Mouse (Mus musculus): ENCODE measurements around the gene Gm45808. TPM values are rescaled to one million over a fixed set of nuclear protein-coding genes. Genes with fewer than 3 reads are reported as not detected.
"Not testable (repeated sequence)": the region's sequence is repeated elsewhere in the genome, so short reads cannot be mapped to it uniquely, and the experiment has no call there.

Gene Gm45808
- polyA plus RNA-seq, 1 experiment from 2014 or later, result not detected

DNA sequence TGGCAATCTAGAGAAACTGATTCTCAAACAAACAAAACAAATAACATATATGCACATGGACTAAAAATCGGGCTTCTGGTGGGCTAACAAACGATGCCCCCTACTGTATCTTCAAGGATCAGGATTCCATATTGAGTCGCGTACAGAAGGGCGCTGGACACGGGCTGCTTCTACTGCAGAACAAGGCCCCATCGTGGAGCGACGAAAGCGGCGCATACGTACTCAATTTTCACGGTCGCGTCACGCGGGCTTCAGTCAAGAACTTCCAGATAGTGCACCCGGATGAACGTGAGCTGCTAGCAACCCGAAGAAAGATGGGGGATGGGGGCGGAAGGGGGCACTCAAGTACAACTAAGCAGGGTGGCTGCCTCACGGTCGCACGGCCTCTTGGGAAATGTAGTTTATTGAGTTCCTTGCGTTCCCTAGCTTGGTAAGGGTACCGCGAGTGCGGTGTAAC, 35.1 kb upstream of the Gm45808 start:
- ATAC-seq (replicated peaks; ENCODE audit: low FRiP score, low read depth) (peak; percentile 38), DNase-seq (ENCODE audit: low spot score) (peak; percentile 94)
- TF ChIP-seq CTCF (IDR thresholded peaks at IDR 0.05; ENCODE audit: low read depth), result peak; percentile 47
- peak overlapping the region; percentile 64 for H3K4me2 ChIP-seq (ENCODE audit: low read length)
- H3K27ac ChIP-seq, result peak overlapping the region; percentile 88
- H3K27me3 ChIP-seq (ENCODE audit: insufficient read depth, low read length), result no peaks in the 10 kb centered on the region
- H3K36me3 ChIP-seq (ENCODE audit: insufficient read depth, low read length), result 0 out of 2 replicates have a peak, but pooled peaks cover 8% of the 10 kb centered on the region
- under 1% methylated on average over 28 of the region's 28 CpGs for WGBS
- peak overlapping the region; percentile 62 for H3K9ac ChIP-seq (ENCODE audit: low read depth, low read length)
- no peaks in the 10 kb centered on the region for H3K9me3 ChIP-seq (replicated peaks; ENCODE audit: low read length)
- peak overlapping the region; percentile 53 for H3K4me3 ChIP-seq (replicated peaks; ENCODE audit: low read depth, low read length)
- peaks cover 27% of the 10 kb centered on the region for H3K4me1 ChIP-seq (replicated peaks; ENCODE audit: insufficient read depth, low read length)

GRCm38 (mm10) chr7:45520605-45521004, 34.0 kb upstream of the Gm45808 start:
- Histone ChIP-seq H3K9me3 (replicated peaks; ENCODE audit: low read length) (no peaks in the 10 kb centered on the region), H3K4me3 (replicated peaks; ENCODE audit: low read depth, low read length) (no peak overlapping the region), H3K36me3 (ENCODE audit: insufficient read depth, low read length) (0 out of 2 replicates have a peak, but pooled peaks cover 8% of the 10 kb centered on the region), H3K27me3 (ENCODE audit: insufficient read depth, low read length) (no peaks in the 10 kb centered on the region), H3K9ac (ENCODE audit: low read depth, low read length) (no peak overlapping the region), H3K4me2 (ENCODE audit: low read length) (no peak overlapping the region), H3K27ac (no peak overlapping the region), H3K4me1 (replicated peaks; ENCODE audit: insufficient read depth, low read length) (peaks cover 27% of the 10 kb centered on the region)
- no peak; the same call in 1 of the 2 replicates for TF ChIP-seq CTCF (IDR thresholded peaks at IDR 0.05; ENCODE audit: low read depth)
- DNase-seq (ENCODE audit: low spot score) (no peak), ATAC-seq (replicated peaks; ENCODE audit: low FRiP score, low read depth) (no peak)
- WGBS, result 87% methylated on average over 7 of the region's 7 CpGs

- ATAC-seq (replicated peaks; ENCODE audit: low FRiP score, low read depth), result no peak
- no peak for DNase-seq (ENCODE audit: low spot score)
- H3K4me3 ChIP-seq (replicated peaks; ENCODE audit: low read depth, low read length), result no peak overlapping the region
- H3K4me1 ChIP-seq (replicated peaks; ENCODE audit: insufficient read depth, low read length), result peaks cover 21% of the 10 kb centered on the region
- no peaks in the 10 kb centered on the region for H3K27me3 ChIP-seq (ENCODE audit: insufficient read depth, low read length)
- H3K9ac ChIP-seq (ENCODE audit: low read depth, low read length), result no peak overlapping the region
- no peak overlapping the region for H3K27ac ChIP-seq
- H3K4me2 ChIP-seq (ENCODE audit: low read length), result no peak overlapping the region
- 69% methylated on average over 8 of the region's 8 CpGs for WGBS
- H3K9me3 ChIP-seq (replicated peaks; ENCODE audit: low read length), result no peaks in the 10 kb centered on the region
- 0 out of 2 replicates have a peak, but pooled peaks cover 8% of the 10 kb centered on the region for H3K36me3 ChIP-seq (ENCODE audit: insufficient read depth, low read length)
- TF ChIP-seq CTCF (IDR thresholded peaks at IDR 0.05; ENCODE audit: low read depth), result no peak
These were observed 32.9 kb upstream of the Gm45808 start for GRCm38 (mm10) chr7:45519345-45520120.

- no peak for ATAC-seq (replicated peaks; ENCODE audit: low FRiP score, low read depth)
These were observed 32.0 kb upstream of the Gm45808 start for GRCm38 (mm10) chr7:45518618-45519017.

DNA sequence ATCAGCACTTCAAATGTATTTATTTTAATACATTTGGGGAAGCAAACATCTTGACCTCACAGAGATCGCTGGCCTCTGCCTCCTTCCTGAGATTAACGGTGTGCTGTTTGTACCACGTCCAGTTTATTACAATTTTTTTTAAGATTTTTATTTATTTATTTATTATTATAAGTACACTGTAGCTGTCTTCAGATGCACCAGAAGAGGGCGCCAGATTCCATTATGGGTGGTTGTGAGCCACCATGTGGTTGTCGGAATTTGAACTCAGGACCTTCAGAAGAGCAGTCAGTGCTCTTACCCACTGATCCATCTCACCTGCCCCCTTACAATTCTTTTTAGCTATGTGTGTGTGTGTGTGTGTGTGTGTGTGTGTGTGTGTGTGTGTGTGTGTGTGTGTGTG, 30.2 kb upstream of the Gm45808 start:
- not testable (repeated sequence) for H3K9me3 ChIP-seq (replicated peaks; ENCODE audit: low read length); H3K4me1 ChIP-seq (replicated peaks; ENCODE audit: insufficient read depth, low read length); H3K36me3 ChIP-seq (ENCODE audit: insufficient read depth, low read length); H3K27ac ChIP-seq; H3K9ac ChIP-seq (ENCODE audit: low read depth, low read length); H3K4me3 ChIP-seq (replicated peaks; ENCODE audit: low read depth, low read length); ATAC-seq (replicated peaks; ENCODE audit: low FRiP score, low read depth); H3K4me2 ChIP-seq (ENCODE audit: low read length); H3K27me3 ChIP-seq (ENCODE audit: insufficient read depth, low read length); DNase-seq (ENCODE audit: low spot score)
- 64% methylated on average over 5 of the region's 5 CpGs for WGBS
- TF ChIP-seq CTCF (IDR thresholded peaks at IDR 0.05; ENCODE audit: low read depth), result peak; percentile 52; the same call in 1 of the 2 replicates

More at GRCm38 (mm10) chr7:45518618-45519017, 32.0 kb upstream of the Gm45808 start:
- WGBS, result 95% methylated on average over 16 of the region's 16 CpGs
- H3K9ac ChIP-seq (ENCODE audit: low read depth, low read length), result no peak overlapping the region
- no peak overlapping the region for H3K27ac ChIP-seq
- H3K36me3 ChIP-seq (ENCODE audit: insufficient read depth, low read length), result 0 out of 2 replicates have a peak, but pooled peaks cover 6% of the 10 kb centered on the region
- H3K27me3 ChIP-seq (ENCODE audit: insufficient read depth, low read length), result no peaks in the 10 kb centered on the region
- no peaks in the 10 kb centered on the region for H3K9me3 ChIP-seq (replicated peaks; ENCODE audit: low read length)
- peaks cover 16% of the 10 kb centered on the region for H3K4me1 ChIP-seq (replicated peaks; ENCODE audit: insufficient read depth, low read length)
- TF ChIP-seq CTCF (IDR thresholded peaks at IDR 0.05; ENCODE audit: low read depth), result no peak
- DNase-seq (ENCODE audit: low spot score), result no peak
- H3K4me2 ChIP-seq (ENCODE audit: low read length), result no peak overlapping the region
- no peak overlapping the region for H3K4me3 ChIP-seq (replicated peaks; ENCODE audit: low read depth, low read length)

GRCm38 (mm10) chr7:45515436-45515835, 28.8 kb upstream of the Gm45808 start:
- ATAC-seq (replicated peaks; ENCODE audit: low FRiP score, low read depth) (no peak), DNase-seq (ENCODE audit: low spot score) (no peak)
- H3K4me2 ChIP-seq (ENCODE audit: low read length), result no peak overlapping the region
- H3K27ac ChIP-seq, result no peak overlapping the region
- H3K4me1 ChIP-seq (replicated peaks; ENCODE audit: insufficient read depth, low read length), result 0 out of 2 replicates have a peak, but pooled peaks cover 2% of the 10 kb centered on the region
- no peak for TF ChIP-seq CTCF (IDR thresholded peaks at IDR 0.05; ENCODE audit: low read depth)
- H3K36me3 ChIP-seq (ENCODE audit: insufficient read depth, low read length), result no peaks in the 10 kb centered on the region
- 31% methylated on average over 16 of the region's 16 CpGs for WGBS
- H3K27me3 ChIP-seq (ENCODE audit: insufficient read depth, low read length), result no peaks in the 10 kb centered on the region
- no peak overlapping the region for H3K4me3 ChIP-seq (replicated peaks; ENCODE audit: low read depth, low read length)
- no peaks in the 10 kb centered on the region for H3K9me3 ChIP-seq (replicated peaks; ENCODE audit: low read length)
- H3K9ac ChIP-seq (ENCODE audit: low read depth, low read length), result 0 out of 2 replicates have a peak overlapping the region, but pooled peaks have one; percentile 8

Measured in kidney, postnatal 0 days (tissue).